Mouse (Mus musculus): ENCODE measurements around the gene Ptprn2.

GRCm38 (mm10) chr12:116788346-116788745 lies 302.8 kb downstream of the Ptprn2 start:
- TF ChIP-seq POLR2A (IDR thresholded peaks at IDR 0.05; ENCODE audit: insufficient read depth, low read length) (no peak), CTCF (IDR thresholded peaks at IDR 0.05; ENCODE audit: low read depth, low read length) (no peak), EP300 (IDR thresholded peaks at IDR 0.05; ENCODE audit: insufficient read depth, low read depth, low read length) (no peak)

All from ES-Bruce4 (cell line).